14 mouse cellular contexts compared by ENCODE assay signal in genomic region chr5:18152241-18152640, GRCm38 (mm10).
"Had no signal": no experiment of that assay in that cellular context is flagged by ENCODE, and none has a peak within 500 bp of the region (broad histone marks: within the 10 kb centered on the region; RNA-seq: fewer than 3 reads in every experiment).

No protein-coding gene starts in this region.

- DNase-seq: kidney, adult 8-10 months; kidney, postnatal 4 days; liver; lung, adult 2 months; lung, postnatal 36 days; right cerebral cortex, postnatal 4 days; spleen, adult 18-20 months; thymus, postnatal 4 days had no signal

- H3K27ac ChIP-seq: intestine, embryonic 15.5 days; kidney, postnatal 0 days; layer of hippocampus, adult 2 months; limb, embryonic 12.5 days; liver, embryonic 15.5 days; midbrain, embryonic 13.5 days had no signal

- H3K36me3 ChIP-seq: intestine, embryonic 15.5 days; limb, embryonic 12.5 days; liver, embryonic 15.5 days; midbrain, embryonic 13.5 days had no signal

- ATAC-seq: intestine, embryonic 15.5 days; midbrain, embryonic 13.5 days had no signal

- H3K27me3 ChIP-seq: intestine, embryonic 15.5 days; limb, embryonic 12.5 days; liver, embryonic 15.5 days; midbrain, embryonic 13.5 days had no signal

- H3K4me2 ChIP-seq: intestine, embryonic 15.5 days; limb, embryonic 12.5 days; liver, embryonic 15.5 days; midbrain, embryonic 13.5 days had no signal

- H3K4me1 ChIP-seq: intestine, embryonic 15.5 days; limb, embryonic 12.5 days; liver, embryonic 15.5 days; midbrain, embryonic 13.5 days had no signal

- H3K4me3 ChIP-seq: intestine, embryonic 15.5 days; layer of hippocampus, adult 2 months; limb, embryonic 12.5 days; liver, embryonic 15.5 days; midbrain, embryonic 13.5 days had no signal

- H3K9ac ChIP-seq: intestine, embryonic 15.5 days; limb, embryonic 12.5 days; liver, embryonic 15.5 days; midbrain, embryonic 13.5 days had no signal

- H3K9me3 ChIP-seq: intestine, embryonic 15.5 days; limb, embryonic 12.5 days; liver, embryonic 15.5 days; midbrain, embryonic 13.5 days had no signal
